Mouse (Mus musculus): ENCODE measurements around the gene Bmpr1b. TPM values are rescaled to one million over a fixed set of nuclear protein-coding genes. Genes with fewer than 3 reads are reported as not detected.

Gene Bmpr1b
- polyA plus RNA-seq, 1 experiment from 2014 or later, result 8.9 TPM

GRCm38 (mm10) chr3:141897698-141898097 is 271.5 kb downstream of the Bmpr1b start:
- Histone ChIP-seq H3K9ac (no peak overlapping the region), H3K9me3 (no peaks in the 10 kb centered on the region), H3K4me2 (no peak overlapping the region), H3K36me3 (no peaks in the 10 kb centered on the region), H3K27me3 (no peaks in the 10 kb centered on the region), H3K27ac (no peak overlapping the region), H3K4me3 (no peak overlapping the region), H3K4me1 (0 out of 2 replicates have a peak, but pooled peaks cover 2% of the 10 kb centered on the region)
- ATAC-seq (ENCODE audit: insufficient number of reproducible peaks, low FRiP score, low TSS enrichment, low read depth), result no peak
- 50% methylated on average over 4 of the region's 4 CpGs for WGBS

DNA sequence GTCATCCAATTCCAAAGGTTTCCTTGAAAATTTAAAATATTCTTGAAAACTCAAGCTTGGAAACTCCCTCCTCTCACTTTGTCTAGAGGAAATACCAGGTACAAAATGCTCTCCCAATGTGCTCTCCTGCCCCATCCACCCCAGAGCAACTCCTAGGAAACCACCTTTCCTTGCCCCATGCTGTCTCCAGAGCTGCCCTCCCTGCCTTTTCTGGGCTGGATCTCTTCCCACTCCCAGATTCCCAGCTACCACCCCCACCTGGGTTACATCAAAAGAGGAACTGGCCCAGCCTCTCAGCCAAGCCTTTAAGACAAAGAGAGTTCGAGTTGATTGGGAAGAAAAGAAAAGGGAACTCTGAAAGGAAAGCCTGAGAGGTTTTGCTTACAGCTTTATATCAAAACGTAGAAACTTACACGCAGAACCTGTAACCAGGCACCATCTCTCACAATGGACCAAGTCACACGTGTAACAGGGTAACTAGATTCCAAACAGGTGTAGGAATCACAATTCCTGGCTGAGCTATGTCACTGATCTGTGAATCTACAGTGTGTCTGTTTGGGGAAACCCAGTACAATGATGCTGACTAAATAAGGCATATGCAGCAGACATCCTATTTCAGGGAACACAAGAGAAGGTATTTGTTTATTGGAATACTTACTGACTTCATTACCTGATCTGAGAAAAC is 272.2 kb downstream of the Bmpr1b start:
- Histone ChIP-seq H3K9ac (no peak overlapping the region), H3K4me1 (0 out of 2 replicates have a peak, but pooled peaks cover 2% of the 10 kb centered on the region), H3K27me3 (no peaks in the 10 kb centered on the region), H3K9me3 (no peaks in the 10 kb centered on the region), H3K27ac (no peak overlapping the region), H3K4me2 (no peak overlapping the region), H3K36me3 (no peaks in the 10 kb centered on the region), H3K4me3 (no peak overlapping the region)
- no peak for ATAC-seq (ENCODE audit: insufficient number of reproducible peaks, low FRiP score, low TSS enrichment, low read depth)
- WGBS, result 32% methylated on average over 4 of the region's 4 CpGs

DNA sequence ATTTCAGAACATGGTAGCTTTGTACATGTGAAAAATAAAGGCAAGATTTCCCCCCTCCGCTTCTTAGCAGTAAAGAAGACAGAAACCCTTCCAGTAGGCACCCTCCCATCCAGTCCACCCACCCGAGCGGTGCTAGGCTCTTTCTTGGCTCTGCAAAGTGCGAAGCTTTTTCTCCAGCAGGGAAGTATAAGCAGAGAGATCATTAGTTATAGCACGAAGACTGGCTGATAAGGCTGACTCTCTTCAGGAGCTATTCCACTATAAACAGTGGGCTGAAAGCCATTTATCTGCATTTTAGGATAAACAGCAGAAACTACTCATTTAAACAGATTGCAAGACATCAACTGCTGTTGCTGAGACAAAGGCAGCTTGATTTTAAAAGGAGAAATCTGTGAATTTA is 274.1 kb downstream of the Bmpr1b start:
- no peak overlapping the region for H3K4me3 ChIP-seq
- H3K4me2 ChIP-seq, result no peak overlapping the region
- H3K9me3 ChIP-seq, result no peaks in the 10 kb centered on the region
- no peaks in the 10 kb centered on the region for H3K36me3 ChIP-seq
- H3K27me3 ChIP-seq, result no peaks in the 10 kb centered on the region
- WGBS, result 65% methylated on average over 5 of the region's 5 CpGs
- 0 out of 2 replicates have a peak, but pooled peaks cover 4% of the 10 kb centered on the region for H3K4me1 ChIP-seq
- H3K9ac ChIP-seq, result no peak overlapping the region
- H3K27ac ChIP-seq, result no peak overlapping the region
- no peak for ATAC-seq (ENCODE audit: insufficient number of reproducible peaks, low FRiP score, low TSS enrichment, low read depth)

GRCm38 (mm10) chr3:141890668-141891067 is 278.6 kb downstream of the Bmpr1b start:
- no peak overlapping the region for H3K4me3 ChIP-seq
- H3K4me2 ChIP-seq, result no peak overlapping the region
- no peak overlapping the region for H3K9ac ChIP-seq
- 0 out of 2 replicates have a peak, but pooled peaks cover 2% of the 10 kb centered on the region for H3K4me1 ChIP-seq
- H3K36me3 ChIP-seq, result no peaks in the 10 kb centered on the region
- ATAC-seq (ENCODE audit: insufficient number of reproducible peaks, low FRiP score, low TSS enrichment, low read depth), result no peak
- H3K9me3 ChIP-seq, result no peaks in the 10 kb centered on the region
- no peak overlapping the region for H3K27ac ChIP-seq
- H3K27me3 ChIP-seq, result no peaks in the 10 kb centered on the region
- WGBS, result 19% methylated on average over 4 of the region's 4 CpGs

- no peak overlapping the region for H3K4me2 ChIP-seq
- no peaks in the 10 kb centered on the region for H3K27me3 ChIP-seq
- WGBS, result 51% methylated on average over 4 of the region's 4 CpGs
- H3K4me1 ChIP-seq, result 0 out of 2 replicates have a peak, but pooled peaks cover 2% of the 10 kb centered on the region
- H3K9ac ChIP-seq, result no peak overlapping the region
- ATAC-seq (ENCODE audit: insufficient number of reproducible peaks, low FRiP score, low TSS enrichment, low read depth), result no peak
- no peaks in the 10 kb centered on the region for H3K9me3 ChIP-seq
- H3K27ac ChIP-seq, result no peak overlapping the region
- no peaks in the 10 kb centered on the region for H3K36me3 ChIP-seq
- no peak overlapping the region for H3K4me3 ChIP-seq
Observed at GRCm38 (mm10) chr3:141887476-141888274, 281.6 kb downstream of the Bmpr1b start.

GRCm38 (mm10) chr3:141884190-141884589 is 285.0 kb downstream of the Bmpr1b start:
- no peaks in the 10 kb centered on the region for H3K27me3 ChIP-seq
- no peak overlapping the region for H3K4me3 ChIP-seq
- H3K9me3 ChIP-seq, result no peaks in the 10 kb centered on the region
- peaks cover 4% of the 10 kb centered on the region; the same call in 1 of the 2 replicates for H3K36me3 ChIP-seq
- H3K4me2 ChIP-seq, result no peak overlapping the region
- no peak overlapping the region for H3K27ac ChIP-seq
- 97% methylated on average over 5 of the region's 5 CpGs for WGBS
- no peak overlapping the region for H3K9ac ChIP-seq
- no peak for ATAC-seq (ENCODE audit: insufficient number of reproducible peaks, low FRiP score, low TSS enrichment, low read depth)
- no peaks in the 10 kb centered on the region for H3K4me1 ChIP-seq

DNA sequence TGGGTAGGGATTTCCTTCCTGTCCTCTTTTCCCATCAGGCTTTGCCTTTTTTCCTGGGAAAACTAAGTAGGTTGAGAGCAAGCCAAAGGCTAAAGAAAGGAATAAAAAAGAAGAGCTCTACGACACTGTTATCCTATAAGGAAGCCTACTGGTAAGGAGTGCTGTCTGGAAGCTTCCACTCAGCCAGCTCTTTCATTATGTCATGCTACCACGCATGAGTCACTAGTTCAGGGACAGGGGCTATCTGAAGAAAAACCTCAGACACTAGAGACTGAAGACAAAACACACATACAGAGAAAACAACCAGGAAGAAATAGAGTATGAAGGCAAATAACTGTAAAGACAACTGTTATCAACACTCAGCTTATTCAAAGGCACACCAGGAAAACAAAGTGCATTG is 286.7 kb downstream of the Bmpr1b start:
- no peak for ATAC-seq (ENCODE audit: insufficient number of reproducible peaks, low FRiP score, low TSS enrichment, low read depth)
- Histone ChIP-seq H3K4me3 (no peak overlapping the region), H3K9ac (no peak overlapping the region), H3K9me3 (no peaks in the 10 kb centered on the region), H3K27ac (no peak overlapping the region), H3K36me3 (peaks cover 4% of the 10 kb centered on the region; the same call in 1 of the 2 replicates), H3K4me2 (no peak overlapping the region), H3K27me3 (no peaks in the 10 kb centered on the region), H3K4me1 (no peaks in the 10 kb centered on the region)
- 78% methylated on average over 2 of the region's 2 CpGs for WGBS

- ATAC-seq (ENCODE audit: insufficient number of reproducible peaks, low FRiP score, low TSS enrichment, low read depth), result no peak
- WGBS, result 85% methylated on average over 10 of the region's 10 CpGs
- Histone ChIP-seq H3K27ac (no peak overlapping the region), H3K4me2 (no peak overlapping the region), H3K36me3 (peaks cover 4% of the 10 kb centered on the region; the same call in 1 of the 2 replicates), H3K4me3 (no peak overlapping the region), H3K9ac (no peak overlapping the region), H3K4me1 (no peaks in the 10 kb centered on the region), H3K9me3 (no peaks in the 10 kb centered on the region), H3K27me3 (no peaks in the 10 kb centered on the region)
Observed at GRCm38 (mm10) chr3:141872337-141873042, 296.7 kb downstream of the Bmpr1b start.

GRCm38 (mm10) chr3:141871805-141872204 is 297.4 kb downstream of the Bmpr1b start:
- no peaks in the 10 kb centered on the region for H3K27me3 ChIP-seq
- no peak overlapping the region for H3K27ac ChIP-seq
- no peak for ATAC-seq (ENCODE audit: insufficient number of reproducible peaks, low FRiP score, low TSS enrichment, low read depth)
- no peaks in the 10 kb centered on the region for H3K9me3 ChIP-seq
- WGBS, result 79% methylated on average over 3 of the region's 3 CpGs
- H3K9ac ChIP-seq, result no peak overlapping the region
- H3K4me1 ChIP-seq, result no peaks in the 10 kb centered on the region
- H3K36me3 ChIP-seq, result peaks cover 4% of the 10 kb centered on the region; the same call in 1 of the 2 replicates
- H3K4me3 ChIP-seq, result no peak overlapping the region
- no peak overlapping the region for H3K4me2 ChIP-seq

DNA sequence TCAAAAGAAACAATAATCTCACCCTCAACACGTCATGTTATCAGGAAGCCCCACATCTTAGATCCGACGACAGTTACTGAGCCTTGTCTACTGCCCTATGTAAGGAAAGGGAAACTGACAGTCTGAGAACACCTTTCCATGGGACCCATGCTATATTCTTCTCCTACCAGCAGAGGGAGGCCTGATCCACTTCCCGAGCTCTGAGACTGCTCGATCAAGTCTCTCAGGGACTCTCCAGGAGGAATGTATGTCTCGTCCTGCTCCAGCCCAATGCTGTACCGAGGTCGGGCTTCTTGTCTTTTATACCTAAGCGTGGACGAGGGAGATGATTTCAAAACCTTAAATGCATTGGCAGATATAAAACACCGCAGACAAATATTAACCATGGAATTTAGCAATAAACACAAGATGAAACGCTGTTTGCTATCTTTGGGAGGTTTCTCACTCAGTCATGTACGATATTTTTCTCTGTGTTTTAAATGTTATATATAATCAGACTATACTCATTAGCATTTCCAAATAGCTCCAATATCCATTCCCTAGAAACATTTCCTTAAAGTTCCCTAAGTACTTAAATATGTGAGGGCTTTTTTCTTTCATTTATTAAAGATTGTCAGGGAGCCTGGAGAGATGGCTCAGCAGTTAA is 306.3 kb downstream of the Bmpr1b start:
- H3K9me3 ChIP-seq, result no peaks in the 10 kb centered on the region
- H3K4me2 ChIP-seq, result no peak overlapping the region
- WGBS, result 18% methylated on average over 13 of the region's 13 CpGs
- no peaks in the 10 kb centered on the region for H3K36me3 ChIP-seq
- no peaks in the 10 kb centered on the region for H3K27me3 ChIP-seq
- no peak overlapping the region for H3K27ac ChIP-seq
- H3K4me1 ChIP-seq, result 0 out of 2 replicates have a peak, but pooled peaks cover 2% of the 10 kb centered on the region
- H3K9ac ChIP-seq, result no peak overlapping the region
- 0 out of 2 replicates have a peak, but pooled peaks have one; percentile 58 for ATAC-seq (ENCODE audit: insufficient number of reproducible peaks, low FRiP score, low TSS enrichment, low read depth)
- no peak overlapping the region for H3K4me3 ChIP-seq

GRCm38 (mm10) chr3:141857123-141857522 is 312.1 kb downstream of the Bmpr1b start:
- Histone ChIP-seq H3K4me2 (no peak overlapping the region), H3K27ac (no peak overlapping the region), H3K4me1 (no peaks in the 10 kb centered on the region), H3K27me3 (no peaks in the 10 kb centered on the region), H3K4me3 (no peak overlapping the region), H3K9ac (no peak overlapping the region), H3K36me3 (peaks cover 3% of the 10 kb centered on the region; the same call in 1 of the 2 replicates), H3K9me3 (no peaks in the 10 kb centered on the region)
- 69% methylated on average over 8 of the region's 8 CpGs for WGBS
- peak; percentile 48; the same call in 1 of the 2 replicates for ATAC-seq (ENCODE audit: insufficient number of reproducible peaks, low FRiP score, low TSS enrichment, low read depth)

Measured in limb, embryonic 15.5 days (tissue).